Mouse (Mus musculus): ENCODE results near the gene Lipa. TPM values are rescaled to one million over a fixed set of nuclear protein-coding genes. Genes with fewer than 3 reads are reported as not detected.

Gene Lipa
- total and polyA plus RNA-seq, 3 experiments = 19.3 to 63.4 (median 38.1) TPM

DNA sequence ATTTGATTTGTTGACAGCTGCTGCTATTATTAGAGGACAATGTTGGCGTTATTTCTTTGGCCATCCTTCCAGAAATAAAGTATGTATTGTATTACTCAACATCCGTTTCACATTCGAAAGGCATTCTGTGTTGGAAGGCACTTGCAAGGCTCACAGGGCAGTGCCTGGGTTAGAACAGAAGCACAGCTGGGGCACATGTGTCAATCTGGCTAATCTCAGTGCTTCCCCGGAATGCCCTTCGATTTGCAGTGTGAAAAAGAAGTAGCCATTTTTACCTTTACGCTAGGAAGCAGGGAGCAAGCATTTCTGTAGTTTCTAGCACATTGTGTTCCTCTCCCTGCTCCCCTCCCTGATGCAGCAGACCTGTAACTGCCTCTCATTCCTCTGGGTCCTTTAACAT is 25.7 kb upstream of the Lipa start:
- Histone ChIP-seq H3K36me3 (replicated peaks in 1 of 2; ENCODE audit: control insufficient read depth in 1 of 2, insufficient read depth in 1 of 2, low read length in 1 of 2) (peaks cover 0 to 7% of the 10 kb centered on the region in 2 experiments), H3K9me3 (replicated peaks; ENCODE audit: low read length) (peaks cover 5% of the 10 kb centered on the region), H3K9ac (ENCODE audit: insufficient read depth, low read depth) (no peak overlapping the region), H3K4me1 (ENCODE audit: control insufficient read depth in 1 of 2, insufficient read depth in 2 of 2) (peaks cover 0 to 26% of the 10 kb centered on the region in 2 experiments; a peak in 2 of 4 replicates), H3K27ac (ENCODE audit: insufficient read depth, low read depth) (no peak overlapping the region), H3K27me3 (replicated peaks) (no peaks in the 10 kb centered on the region), H3K4me2 (ENCODE audit: insufficient read depth, low read depth, poor library complexity, severe bottlenecking) (no peak overlapping the region), H3K79me2 (replicated peaks; ENCODE audit: control insufficient read depth, extremely low read depth, insufficient read depth, poor library complexity, severe bottlenecking) (no peaks in the 10 kb centered on the region; the same call in 1 of the 2 replicates), H3K4me3 (replicated peaks in 1 of 3; ENCODE audit: low read depth in 2 of 3, low read length in 2 of 3, poor library complexity in 1 of 3) (no peak overlapping the region)
- no peak for DNase-seq (ENCODE audit: extremely low read depth)
- dilution Hi-C loops (cut with MboI; ENCODE audit: extremely low pct_ligation_motif_present, extremely low pct_unique_long_range_greater_than_20kb, low sequenced_read_pairs) = no loop called here
- in situ Hi-C loops (cut with MboI; ENCODE audit: low pct_ligation_motif_present, low pct_unique_long_range_greater_than_20kb, low sequenced_read_pairs) = no loop called here
- TF ChIP-seq JUN (IDR thresholded peaks at IDR 0.05; ENCODE audit: insufficient read depth, low read depth, low read length) (no peak), MXI1 (IDR thresholded peaks at IDR 0.05; ENCODE audit: low read depth, low read length) (no peak), RAD21 (IDR thresholded peaks at IDR 0.05; ENCODE audit: low read depth, low read length) (no peak)

DNA sequence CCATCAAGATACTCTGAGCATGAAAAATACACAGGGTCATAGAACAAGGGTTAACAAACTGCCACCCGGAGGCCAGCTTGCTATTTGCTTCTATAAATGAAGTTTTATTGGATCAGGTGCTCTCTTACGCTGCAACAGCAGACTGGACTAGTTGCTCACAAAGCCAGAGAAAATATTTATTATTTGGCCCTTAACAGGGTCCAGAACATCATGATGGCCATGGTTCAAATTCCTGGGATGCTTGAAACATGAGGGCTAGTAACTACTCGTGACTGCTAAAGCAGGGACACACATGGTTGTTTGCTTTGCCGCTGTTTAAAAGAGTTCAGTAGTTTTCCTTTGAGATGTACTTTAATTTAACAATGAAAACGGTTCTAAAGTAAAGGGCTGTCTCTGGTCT is 24.7 kb upstream of the Lipa start:
- Histone ChIP-seq H3K4me3 (replicated peaks in 1 of 3; ENCODE audit: low read depth in 2 of 3, low read length in 2 of 3, poor library complexity in 1 of 3) (peak overlapping the region in 1 of 3 experiments; percentile 20), H3K36me3 (replicated peaks in 1 of 2; ENCODE audit: control insufficient read depth in 1 of 2, insufficient read depth in 1 of 2, low read length in 1 of 2) (peaks cover 0 to 7% of the 10 kb centered on the region in 2 experiments), H3K9me3 (replicated peaks; ENCODE audit: low read length) (peaks cover 5% of the 10 kb centered on the region), H3K27me3 (replicated peaks) (no peaks in the 10 kb centered on the region), H3K27ac (ENCODE audit: insufficient read depth, low read depth) (no peak overlapping the region), H3K4me2 (ENCODE audit: insufficient read depth, low read depth, poor library complexity, severe bottlenecking) (no peak overlapping the region), H3K4me1 (ENCODE audit: control insufficient read depth in 1 of 2, insufficient read depth in 2 of 2) (peaks cover 0 to 26% of the 10 kb centered on the region in 2 experiments; a peak in 2 of 4 replicates), H3K9ac (ENCODE audit: insufficient read depth, low read depth) (no peak overlapping the region), H3K79me2 (replicated peaks; ENCODE audit: control insufficient read depth, extremely low read depth, insufficient read depth, poor library complexity, severe bottlenecking) (no peaks in the 10 kb centered on the region; the same call in 1 of the 2 replicates)
- no peak for TF ChIP-seq ZC3H11A (IDR thresholded peaks at IDR 0.05; ENCODE audit: low read depth, low read length)
- TF ChIP-seq JUND (conservative IDR thresholded peaks at IDR 0.05; ENCODE audit: low read depth, low read length) = no peak
- TF ChIP-seq USF2 (conservative IDR thresholded peaks at IDR 0.05; ENCODE audit: low read depth, low read length) = no peak
- no peak for TF ChIP-seq PAX5 (IDR thresholded peaks at IDR 0.05; ENCODE audit: low read length)
- no peak for TF ChIP-seq KAT2A (IDR thresholded peaks at IDR 0.05; ENCODE audit: insufficient replicate concordance, low read length)
- no peak for TF ChIP-seq E2F4 (IDR thresholded peaks at IDR 0.05; ENCODE audit: insufficient replicate concordance, low read depth, low read length)
- no peak for TF ChIP-seq BHLHE40 (IDR thresholded peaks at IDR 0.05; ENCODE audit: low read depth, low read length)
- TF ChIP-seq POLR2AphosphoS2 (IDR thresholded peaks at IDR 0.05; ENCODE audit: low read depth, low read length) = no peak
- TF ChIP-seq CHD2 (IDR thresholded peaks at IDR 0.05; ENCODE audit: low read length) = no peak
- no peak for TF ChIP-seq NRF1 (IDR thresholded peaks at IDR 0.05; ENCODE audit: low read depth, low read length)
- no peak for TF ChIP-seq ZKSCAN1 (IDR thresholded peaks at IDR 0.05; ENCODE audit: borderline replicate concordance, low read depth, low read length)
- no peak for TF ChIP-seq MAZ (IDR thresholded peaks at IDR 0.05; ENCODE audit: low read depth, low read length)
- TF ChIP-seq EP300 (IDR thresholded peaks at IDR 0.05; ENCODE audit: low read length) = no peak
- TF ChIP-seq RAD21 (IDR thresholded peaks at IDR 0.05; ENCODE audit: low read depth, low read length) = no peak
- no peak for TF ChIP-seq ETS1 (conservative IDR thresholded peaks at IDR 0.05; ENCODE audit: low read depth, low read length)
- TF ChIP-seq GABPA (IDR thresholded peaks at IDR 0.05; ENCODE audit: insufficient replicate concordance, low read depth, low read length) = no peak
- no peak for TF ChIP-seq UBTF (IDR thresholded peaks at IDR 0.05; ENCODE audit: low read depth, low read length)
- TF ChIP-seq POLR2A (IDR thresholded peaks at IDR 0.05; ENCODE audit: low read depth, low read length) = no peak
- TF ChIP-seq ZMIZ1 (IDR thresholded peaks at IDR 0.05; ENCODE audit: low read depth, low read length) = no peak
- dilution Hi-C loops (cut with MboI; ENCODE audit: extremely low pct_ligation_motif_present, extremely low pct_unique_long_range_greater_than_20kb, low sequenced_read_pairs) = no loop called here
- DNase-seq (ENCODE audit: extremely low read depth) = no peak
- in situ Hi-C loops (cut with MboI; ENCODE audit: low pct_ligation_motif_present, low pct_unique_long_range_greater_than_20kb, low sequenced_read_pairs) = no loop called here
